Mouse (Mus musculus) limb, embryonic 13.5 days (tissue): ENCODE data around the gene Zfp488. TPM values are rescaled to one million over a fixed set of nuclear protein-coding genes. Genes with fewer than 3 reads are reported as not detected.

ENCODE experiments used
- ATAC-seq: fragments of 200-750 bp; cut with Nextera tagmentation; 2 replicates; pipeline ENCODE4 v1.8.0; 2017; ENCODE audit warnings: low read depth, moderate number of reproducible peaks, moderate TSS enrichment; ENCODE audit not compliant: low FRiP score
- H3K27ac ChIP-seq: fragments of 300-500 bp; sonication (generic); 2 replicates; pipeline ENCODE4 v1.5.1; 2015; ENCODE audit warnings: inconsistent platforms, mild to moderate bottlenecking, moderate library complexity
- H3K27me3 ChIP-seq: fragments of 300-500 bp; sonication (generic); 2 replicates; pipeline ENCODE4 v1.6.1; 2015; ENCODE audit warnings: mild to moderate bottlenecking, inconsistent platforms
- H3K36me3 ChIP-seq: fragments of 300-500 bp; sonication (generic); 2 replicates; pipeline ENCODE4 v1.6.1; 2015; ENCODE audit warnings: inconsistent platforms, mild to moderate bottlenecking, moderate library complexity
- H3K4me1 ChIP-seq: fragments of 300-500 bp; sonication (generic); 2 replicates; pipeline ENCODE4 v1.6.1; 2015; ENCODE audit warnings: inconsistent platforms
- H3K4me2 ChIP-seq: fragments of 300-500 bp; sonication (generic); replicated peaks from 2 replicates; pipeline ENCODE4 v1.6.1; 2015; ENCODE audit warnings: inconsistent platforms, mild to moderate bottlenecking, moderate library complexity
- H3K4me3 ChIP-seq: fragments of 300-500 bp; sonication (generic); 2 replicates; pipeline ENCODE4 v1.5.1; 2015; ENCODE audit warnings: moderate library complexity, mild to moderate bottlenecking, inconsistent platforms
- H3K9ac ChIP-seq: fragments of 300-500 bp; sonication (generic); 2 replicates; pipeline ENCODE4 v1.6.1; 2015; ENCODE audit warnings: mild to moderate bottlenecking, inconsistent platforms
- H3K9me3 ChIP-seq: fragments of 300-500 bp; sonication (generic); 2 replicates; pipeline ENCODE4 v1.6.1; 2016; ENCODE audit warnings: inconsistent platforms
- WGBS: fragments of 180-500 bp; shearing (Covaris S2); methylation state at CpG from one replicate; pipeline ENCODE4 v1.1.7; 2015; 5-methylcytosine and 5-hydroxymethylcytosine counted together
- polyA plus RNA-seq: library from polyadenylated mRNA; unstranded; fragments of >200 nt; fragmentation: Nextera tagmentation; extraction: Ambion mirVana; gene quantifications from 2 replicates; pipeline ENCODE4 v1.2.1, GENCODE M21; 2015

Zfp488 gene
- 0.38 and 0.46 TPM in 2 replicates for polyA plus RNA-seq

DNA sequence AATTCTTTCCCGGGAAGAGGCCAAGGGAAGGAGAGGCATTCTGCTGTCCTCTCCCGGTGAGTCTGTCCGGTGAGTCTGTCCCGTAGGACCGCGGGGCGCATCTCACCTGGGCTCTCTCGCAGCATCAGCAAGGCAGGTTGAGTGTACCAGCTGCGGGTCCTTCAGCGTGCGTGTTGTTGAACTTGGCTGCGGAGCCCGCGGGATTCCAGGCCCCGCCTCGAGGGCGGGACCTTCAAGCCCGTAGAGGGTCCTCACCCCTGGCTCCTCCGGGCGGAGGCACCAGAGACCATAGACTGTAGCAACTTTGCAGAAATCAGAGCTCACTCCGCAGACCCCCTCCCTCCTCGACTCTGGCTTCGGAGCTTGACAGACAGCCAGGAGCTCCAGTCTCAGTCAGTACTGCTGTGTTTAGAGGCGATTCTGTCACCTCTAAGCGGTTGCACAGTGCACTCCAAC, at the start of gene Zfp488:
Zfp488 (minus strand) TSS at position 161 of the 456 bp plus-strand sequence.
- Histone ChIP-seq H3K9ac (peak within 1 kb of the TSS; percentile 64), H3K27me3 (peaks cover 39% of the 10 kb centered on the region), H3K27ac (no peak within 1 kb of the TSS), H3K9me3 (no peaks in the 10 kb centered on the region), H3K4me1 (peaks cover 15% of the 10 kb centered on the region), H3K4me2 (peak within 1 kb of the TSS; percentile 84), H3K4me3 (peak within 1 kb of the TSS; percentile 47), H3K36me3 (no peaks in the 10 kb centered on the region)
- ATAC-seq, result peak; percentile 57; the same call in 1 of the 2 replicates
- WGBS, result 2% methylated on average over 25 of the region's 25 CpGs

DNA sequence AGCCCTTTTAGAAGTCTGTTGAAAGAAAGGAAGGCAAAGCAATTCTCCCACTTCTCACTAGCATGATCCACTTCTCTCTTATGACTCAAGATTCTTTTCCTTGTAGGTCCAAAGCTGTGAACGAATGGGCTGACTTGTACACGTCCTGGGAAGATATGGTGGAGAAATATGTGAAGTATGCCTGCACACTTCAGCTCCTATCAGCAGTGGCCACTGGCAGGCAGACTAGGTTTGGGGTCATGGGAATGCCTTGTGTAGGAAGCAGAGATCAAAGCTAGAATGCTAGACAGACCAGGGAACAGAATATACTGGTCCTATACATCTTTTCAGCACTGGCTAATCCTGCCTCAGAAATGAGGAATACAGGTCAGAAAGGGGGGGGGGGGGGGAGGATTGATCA, 48.1 kb upstream of the Zfp488 start:
- H3K9me3 ChIP-seq, result no peaks in the 10 kb centered on the region
- 72% methylated on average over 2 of the region's 2 CpGs for WGBS
- H3K4me2 ChIP-seq, result no peak overlapping the region
- no peaks in the 10 kb centered on the region for H3K36me3 ChIP-seq
- H3K27me3 ChIP-seq, result no peaks in the 10 kb centered on the region
- no peak for ATAC-seq
- no peak overlapping the region for H3K27ac ChIP-seq
- no peak overlapping the region for H3K4me3 ChIP-seq
- H3K9ac ChIP-seq, result no peak overlapping the region
- H3K4me1 ChIP-seq, result no peaks in the 10 kb centered on the region

DNA sequence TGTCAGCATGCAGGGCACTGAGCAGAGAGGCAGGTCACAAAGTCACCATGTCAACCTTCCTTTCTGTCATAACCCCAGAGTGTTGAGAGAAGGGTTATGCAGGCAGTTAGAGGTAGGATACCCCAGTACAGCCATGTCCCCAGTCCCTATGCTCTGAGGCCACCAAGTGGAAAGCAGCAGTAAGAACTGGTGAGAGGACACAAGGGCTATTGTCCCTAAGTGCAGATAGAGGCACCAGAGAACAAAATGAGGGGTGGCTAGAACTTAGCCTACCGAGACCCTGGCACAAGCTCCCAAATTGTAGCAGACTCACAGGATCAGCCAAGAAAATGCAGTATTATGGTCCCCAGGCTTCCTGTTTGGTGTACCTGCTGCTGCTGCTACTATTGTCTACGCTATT, 38.4 kb upstream of the Zfp488 start:
- 89% methylated on average over 2 of the region's 2 CpGs for WGBS
- Histone ChIP-seq H3K4me3 (no peak overlapping the region), H3K4me1 (no peaks in the 10 kb centered on the region), H3K9ac (no peak overlapping the region), H3K4me2 (no peak overlapping the region), H3K9me3 (no peaks in the 10 kb centered on the region), H3K36me3 (no peaks in the 10 kb centered on the region), H3K27me3 (no peaks in the 10 kb centered on the region), H3K27ac (no peak overlapping the region)
- ATAC-seq, result no peak

DNA sequence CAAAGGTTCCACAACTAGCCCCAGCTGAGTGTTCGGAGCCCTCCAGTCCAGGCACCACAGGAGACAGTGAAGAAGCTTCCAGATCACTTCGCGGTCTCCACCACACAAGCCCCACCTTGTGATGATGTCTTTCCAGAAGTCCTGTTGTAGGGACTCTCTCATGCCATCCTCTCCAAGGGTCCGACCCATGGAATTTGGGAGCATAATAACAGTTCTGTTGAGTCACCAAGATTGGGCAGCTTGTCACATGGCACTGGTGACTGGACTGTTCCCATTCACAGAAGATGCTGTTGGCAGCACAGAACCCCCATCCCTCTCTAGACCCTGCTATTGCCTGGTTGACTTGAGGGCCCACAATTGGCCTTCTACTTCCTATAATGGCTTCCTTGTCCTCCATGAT, 37.8 kb upstream of the Zfp488 start, which contains the start of gene Gm5460:
Gm5460 (plus strand) TSS at position 378 of the 400 bp plus-strand sequence.
- no peak within 1 kb of the TSS for H3K4me3 ChIP-seq
- no peaks in the 10 kb centered on the region for H3K27me3 ChIP-seq
- no peaks in the 10 kb centered on the region for H3K4me1 ChIP-seq
- ATAC-seq, result no peak
- 96% methylated on average over 4 of the region's 4 CpGs for WGBS
- H3K9ac ChIP-seq, result no peak within 1 kb of the TSS
- H3K36me3 ChIP-seq, result no peaks in the 10 kb centered on the region
- no peak within 1 kb of the TSS for H3K27ac ChIP-seq
- H3K4me2 ChIP-seq, result no peak within 1 kb of the TSS
- H3K9me3 ChIP-seq, result no peaks in the 10 kb centered on the region

DNA sequence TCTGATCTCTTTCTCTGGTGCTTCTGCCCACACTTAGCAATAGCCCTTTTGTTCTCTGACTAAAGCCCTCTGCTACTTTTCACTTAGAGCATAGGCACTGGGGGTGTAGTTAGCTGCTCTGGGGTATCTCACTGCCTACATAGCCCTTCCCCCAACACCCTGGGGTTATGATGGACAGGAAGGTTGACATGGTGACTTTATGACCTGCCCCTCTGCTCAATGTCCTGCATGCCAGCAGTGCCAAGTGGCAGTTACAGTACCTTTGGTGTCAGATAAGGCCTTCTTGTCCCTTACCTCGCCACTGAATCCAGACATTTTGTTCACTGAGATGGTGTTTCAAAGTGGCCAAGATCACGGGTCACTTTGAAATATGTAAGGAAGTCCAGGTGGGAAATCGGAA, 36.5 kb upstream of the Zfp488 start, which contains the start of gene Gm30083:
Gm30083 (minus strand) TSS at position 120 of the 400 bp plus-strand sequence.
- H3K9ac ChIP-seq, result no peak within 1 kb of the TSS
- no peaks in the 10 kb centered on the region for H3K4me1 ChIP-seq
- 86% methylated on average over 3 of the region's 3 CpGs for WGBS
- H3K27ac ChIP-seq, result no peak within 1 kb of the TSS
- H3K4me3 ChIP-seq, result no peak within 1 kb of the TSS
- ATAC-seq, result no peak
- H3K36me3 ChIP-seq, result no peaks in the 10 kb centered on the region
- no peak within 1 kb of the TSS for H3K4me2 ChIP-seq
- H3K27me3 ChIP-seq, result no peaks in the 10 kb centered on the region
- H3K9me3 ChIP-seq, result no peaks in the 10 kb centered on the region

DNA sequence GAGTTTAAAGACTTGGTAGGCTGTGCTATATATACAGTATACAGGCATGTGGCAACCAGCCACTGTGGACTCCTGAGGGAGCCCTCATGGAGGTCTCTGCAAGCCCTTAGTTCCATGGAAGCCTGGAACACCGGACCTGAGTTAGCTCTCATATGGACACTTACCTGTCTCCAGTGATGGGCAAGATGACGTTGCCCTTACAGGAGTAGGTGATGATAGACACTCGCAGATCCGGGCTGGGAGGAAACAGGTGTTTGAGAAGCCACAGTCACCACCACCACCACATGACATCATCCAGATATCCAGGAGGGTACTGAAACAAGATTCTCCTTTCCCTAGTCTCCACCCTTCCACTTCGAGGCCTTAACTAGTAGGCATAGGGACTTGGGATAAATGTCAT, 23.8 kb upstream of the Zfp488 start:
- H3K4me3 ChIP-seq, result no peak overlapping the region
- H3K27ac ChIP-seq, result no peak overlapping the region
- no peak for ATAC-seq
- H3K9me3 ChIP-seq, result no peaks in the 10 kb centered on the region
- H3K9ac ChIP-seq, result no peak overlapping the region
- H3K4me1 ChIP-seq, result peaks cover 1% of the 10 kb centered on the region; the same call in 1 of the 2 replicates
- no peaks in the 10 kb centered on the region; the same call in 1 of the 2 replicates for H3K27me3 ChIP-seq
- H3K36me3 ChIP-seq, result no peaks in the 10 kb centered on the region
- 85% methylated on average over 5 of the region's 5 CpGs for WGBS
- no peak overlapping the region for H3K4me2 ChIP-seq

DNA sequence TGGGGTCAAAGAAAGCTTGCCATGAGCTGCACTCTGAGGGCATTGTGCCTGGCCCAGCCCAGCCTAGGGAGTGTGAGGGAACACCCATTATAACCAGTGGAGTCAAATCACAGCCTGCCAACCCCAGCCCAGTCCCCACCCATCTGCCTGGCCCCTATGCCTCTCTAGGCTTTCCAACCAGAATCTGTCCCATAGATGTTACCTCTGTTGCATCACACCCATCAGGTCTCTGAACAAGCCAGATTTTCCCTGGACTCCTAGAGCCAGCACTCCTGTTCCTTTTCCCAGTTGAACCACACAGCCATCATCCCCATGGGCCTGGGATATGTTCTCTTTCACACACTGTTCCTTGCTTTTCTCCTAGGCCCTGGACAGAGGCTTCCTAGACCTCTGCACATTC, 22.9 kb upstream of the Zfp488 start:
- Histone ChIP-seq H3K4me2 (no peak overlapping the region), H3K27ac (no peak overlapping the region), H3K36me3 (no peaks in the 10 kb centered on the region), H3K27me3 (no peaks in the 10 kb centered on the region; the same call in 1 of the 2 replicates), H3K4me3 (no peak overlapping the region), H3K9ac (no peak overlapping the region), H3K4me1 (peaks cover 6% of the 10 kb centered on the region; the same call in 1 of the 2 replicates), H3K9me3 (no peaks in the 10 kb centered on the region)
- no peak for ATAC-seq

DNA sequence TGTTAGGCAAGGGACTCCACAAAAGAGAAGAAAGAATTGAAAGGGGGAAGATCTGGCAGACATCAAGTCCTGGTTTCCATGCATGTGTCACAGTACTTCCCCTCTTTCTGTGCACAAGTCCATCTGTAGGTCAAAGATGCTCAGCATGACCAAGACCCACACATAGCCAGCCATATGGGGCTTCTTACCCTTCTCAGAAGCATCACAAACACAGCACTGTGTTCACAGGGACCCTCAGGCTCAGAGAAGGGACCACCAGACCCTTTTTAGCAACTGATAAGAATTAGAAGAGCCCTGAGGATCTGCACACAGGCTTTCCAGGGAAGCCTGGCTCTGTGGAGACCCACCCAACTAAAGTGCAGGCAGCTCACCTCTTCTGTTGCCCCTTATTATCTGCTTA, 21.5 kb upstream of the Zfp488 start:
- Histone ChIP-seq H3K4me3 (no peak overlapping the region), H3K9me3 (no peaks in the 10 kb centered on the region), H3K36me3 (no peaks in the 10 kb centered on the region), H3K9ac (no peak overlapping the region), H3K4me1 (peaks cover 6% of the 10 kb centered on the region; the same call in 1 of the 2 replicates), H3K27me3 (no peaks in the 10 kb centered on the region; the same call in 1 of the 2 replicates), H3K27ac (no peak overlapping the region), H3K4me2 (no peak overlapping the region)
- ATAC-seq, result no peak

DNA sequence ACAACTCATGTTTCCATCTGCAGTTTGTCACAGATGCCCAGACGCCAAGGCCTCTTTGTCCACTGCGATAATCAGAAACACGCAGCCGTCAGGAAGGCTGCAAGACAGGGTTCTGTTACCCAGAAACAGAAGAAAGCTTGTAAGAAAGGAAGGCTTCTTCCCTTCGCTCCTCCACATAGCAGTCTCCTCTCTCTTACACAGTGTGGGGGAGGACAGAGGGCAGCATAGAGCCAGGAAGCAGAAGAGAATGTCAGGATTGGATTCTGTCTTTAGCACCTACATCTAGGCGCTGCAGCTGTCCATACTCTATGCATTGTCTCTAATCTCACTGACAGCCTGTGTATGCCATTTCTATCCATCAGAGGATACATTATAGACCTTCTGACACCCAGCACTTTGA, 18.9 kb upstream of the Zfp488 start:
- no peak overlapping the region for H3K4me3 ChIP-seq
- no peaks in the 10 kb centered on the region for H3K9me3 ChIP-seq
- H3K4me1 ChIP-seq, result peaks cover 6% of the 10 kb centered on the region; the same call in 1 of the 2 replicates
- H3K9ac ChIP-seq, result no peak overlapping the region
- ATAC-seq, result no peak
- H3K4me2 ChIP-seq, result no peak overlapping the region
- H3K36me3 ChIP-seq, result no peaks in the 10 kb centered on the region
- no peak overlapping the region for H3K27ac ChIP-seq
- H3K27me3 ChIP-seq, result no peaks in the 10 kb centered on the region; the same call in 1 of the 2 replicates
- 29% methylated on average over 6 of the region's 6 CpGs for WGBS

DNA sequence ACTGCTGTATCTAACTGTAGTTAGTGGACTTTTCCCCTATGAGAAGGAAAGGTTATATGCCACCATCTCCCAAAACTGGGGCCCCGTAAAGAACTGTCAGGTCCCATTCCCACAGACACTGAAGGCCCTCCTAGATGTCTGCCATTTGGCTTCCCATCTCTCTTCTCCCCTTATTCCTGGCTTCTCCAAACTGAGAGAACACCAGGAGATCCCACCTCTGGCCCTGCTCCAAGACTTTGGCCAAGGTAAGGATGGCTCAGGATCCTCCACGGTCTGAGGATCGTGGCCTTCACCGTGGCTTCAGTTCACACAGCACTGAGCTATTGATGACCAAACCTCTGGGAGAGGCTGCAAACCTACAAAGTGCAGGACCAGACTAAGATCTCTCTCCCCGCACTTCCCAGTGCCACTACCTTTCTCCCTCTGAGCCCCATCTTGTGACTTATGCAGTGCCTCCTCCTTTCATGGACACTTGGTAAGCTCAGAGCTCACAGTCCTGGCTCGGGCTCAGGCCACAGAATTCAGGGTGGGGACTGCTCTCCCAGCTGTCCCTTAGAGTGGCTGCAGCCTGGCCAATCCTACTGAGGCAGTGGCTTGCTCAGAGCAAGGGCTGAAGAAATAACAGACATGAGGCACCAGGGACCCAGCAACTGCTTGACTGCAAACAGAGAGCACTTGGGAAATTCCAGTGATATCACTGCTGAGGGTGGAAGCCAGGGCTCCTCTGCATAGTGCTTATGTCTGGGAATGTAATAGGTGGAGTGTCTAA, 15.1 kb upstream of the Zfp488 start:
- H3K36me3 ChIP-seq, result no peaks in the 10 kb centered on the region
- H3K4me2 ChIP-seq, result no peak overlapping the region
- H3K4me3 ChIP-seq, result no peak overlapping the region
- no peak overlapping the region for H3K27ac ChIP-seq
- no peak for ATAC-seq
- no peak overlapping the region for H3K9ac ChIP-seq
- H3K4me1 ChIP-seq, result peaks cover 6% of the 10 kb centered on the region; the same call in 1 of the 2 replicates
- WGBS, result 88% methylated on average over 6 of the region's 6 CpGs
- 0 out of 2 replicates have a peak, but pooled peaks cover 6% of the 10 kb centered on the region for H3K27me3 ChIP-seq
- no peaks in the 10 kb centered on the region for H3K9me3 ChIP-seq

DNA sequence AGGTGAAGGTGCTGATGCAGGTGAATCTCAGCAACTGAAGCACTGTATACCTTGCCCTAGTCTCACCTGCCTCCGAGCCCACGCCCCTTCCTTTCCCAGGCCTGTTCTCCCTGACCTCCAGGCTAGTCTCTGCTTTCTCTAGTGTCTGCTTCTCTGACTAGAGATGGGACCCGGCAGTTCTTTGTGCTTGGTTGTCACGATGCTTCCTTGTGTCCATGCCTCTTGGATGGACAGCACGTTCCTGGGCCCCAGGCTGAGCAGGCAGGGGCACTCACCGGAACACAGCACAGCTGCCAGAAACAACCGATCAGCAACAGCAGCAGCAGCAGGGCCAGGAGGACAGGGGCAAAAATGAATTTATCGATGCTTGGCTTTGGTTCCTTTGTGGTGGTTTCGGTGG, 14.5 kb upstream of the Zfp488 start:
- Histone ChIP-seq H3K36me3 (no peaks in the 10 kb centered on the region), H3K9me3 (no peaks in the 10 kb centered on the region), H3K4me2 (no peak overlapping the region), H3K9ac (no peak overlapping the region), H3K4me3 (no peak overlapping the region), H3K27me3 (0 out of 2 replicates have a peak, but pooled peaks cover 6% of the 10 kb centered on the region), H3K27ac (no peak overlapping the region), H3K4me1 (peaks cover 6% of the 10 kb centered on the region; the same call in 1 of the 2 replicates)
- ATAC-seq, result no peak
- 85% methylated on average over 9 of the region's 9 CpGs for WGBS

DNA sequence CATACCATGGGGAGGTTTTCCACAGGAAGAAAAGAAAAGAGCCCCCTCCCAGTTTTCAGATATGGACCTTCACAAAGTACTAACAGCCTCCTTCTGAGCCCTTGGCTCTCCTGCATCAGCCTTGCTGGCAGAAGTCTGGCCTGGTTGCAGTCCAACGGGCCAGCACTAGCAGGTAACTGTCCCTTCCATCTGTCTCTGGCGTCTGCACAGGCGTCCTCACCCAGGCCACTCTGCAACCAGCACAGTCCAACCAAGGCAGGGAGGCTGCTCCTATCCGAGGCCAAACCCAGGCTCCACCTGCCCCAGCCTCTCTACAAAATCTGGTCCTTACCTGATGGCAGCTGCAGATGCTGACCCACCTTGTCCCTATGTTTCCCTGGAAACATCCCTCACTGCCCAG, 13.4 kb upstream of the Zfp488 start:
- 73% methylated on average over 4 of the region's 4 CpGs for WGBS
- Histone ChIP-seq H3K4me3 (no peak overlapping the region), H3K27ac (no peak overlapping the region), H3K36me3 (no peaks in the 10 kb centered on the region), H3K27me3 (0 out of 2 replicates have a peak, but pooled peaks cover 6% of the 10 kb centered on the region), H3K4me1 (peaks cover 1% of the 10 kb centered on the region; the same call in 1 of the 2 replicates), H3K9me3 (no peaks in the 10 kb centered on the region), H3K4me2 (no peak overlapping the region), H3K9ac (no peak overlapping the region)
- ATAC-seq, result no peak
